Mouse (Mus musculus): ENCODE results near the gene Ide.

Ide gene

DNA sequence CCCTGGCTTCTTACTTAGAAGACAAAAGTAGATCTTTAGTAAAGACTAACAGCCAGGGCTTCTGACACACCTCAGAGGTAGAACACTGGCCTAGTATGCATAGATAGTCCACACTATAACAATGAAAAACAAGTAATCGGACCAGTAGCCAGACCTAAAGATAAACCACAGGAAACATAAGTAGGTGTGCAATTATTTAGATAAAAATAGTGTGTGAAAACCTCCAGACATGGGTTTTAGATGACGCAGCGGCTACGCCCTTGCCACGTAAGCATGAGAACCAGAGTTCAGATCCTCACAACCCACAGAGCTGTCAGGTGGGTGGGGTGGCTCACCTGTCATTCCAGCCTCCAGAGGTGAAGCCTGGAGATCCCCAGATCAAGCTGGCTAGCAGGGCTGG lies 4.3 kb downstream of the Ide start:
- no peak for DNase-seq (ENCODE audit: low read depth, low spot score)

DNA sequence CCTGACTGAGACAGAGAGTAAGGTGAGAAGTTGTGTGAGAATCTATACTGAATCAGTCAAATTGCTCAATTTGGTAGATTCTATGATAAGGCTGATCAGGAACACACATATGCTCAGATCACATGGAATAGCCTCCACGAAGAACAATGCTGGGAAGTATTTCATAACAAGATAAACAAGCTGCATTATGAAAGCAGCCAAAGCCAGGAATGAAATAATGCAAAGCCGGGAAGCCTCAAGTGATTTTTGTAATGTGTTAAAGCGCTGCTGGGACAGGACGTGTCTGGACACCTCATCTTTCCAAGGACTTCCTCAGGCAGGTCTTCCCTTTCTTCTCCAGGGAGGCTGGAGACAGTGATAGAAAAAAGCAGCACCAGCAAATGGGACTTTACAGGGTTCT lies 4.9 kb downstream of the Ide start:
- DNase-seq (ENCODE audit: low read depth, low spot score) = no peak

DNA sequence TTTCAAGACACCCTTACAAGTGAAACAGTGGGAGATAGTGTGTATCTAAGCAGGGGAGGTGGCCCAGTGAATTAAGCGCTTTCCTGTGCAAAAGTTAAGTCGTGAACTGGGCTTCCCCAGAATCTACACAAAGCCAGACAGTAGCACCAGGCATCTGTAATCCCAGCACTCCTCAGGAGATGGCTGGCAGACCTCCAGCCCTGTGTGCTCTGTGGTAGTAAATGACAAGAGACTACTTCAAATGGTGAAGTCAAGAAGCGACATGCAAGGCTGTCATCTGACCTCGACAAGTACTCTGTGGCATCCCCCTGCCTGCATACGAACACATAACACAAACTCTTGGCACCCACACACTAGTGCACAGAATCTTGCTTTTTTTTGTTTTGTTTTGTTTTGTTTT lies 10.4 kb downstream of the Ide start:
- no peak for DNase-seq (ENCODE audit: low read depth, low spot score)

DNA sequence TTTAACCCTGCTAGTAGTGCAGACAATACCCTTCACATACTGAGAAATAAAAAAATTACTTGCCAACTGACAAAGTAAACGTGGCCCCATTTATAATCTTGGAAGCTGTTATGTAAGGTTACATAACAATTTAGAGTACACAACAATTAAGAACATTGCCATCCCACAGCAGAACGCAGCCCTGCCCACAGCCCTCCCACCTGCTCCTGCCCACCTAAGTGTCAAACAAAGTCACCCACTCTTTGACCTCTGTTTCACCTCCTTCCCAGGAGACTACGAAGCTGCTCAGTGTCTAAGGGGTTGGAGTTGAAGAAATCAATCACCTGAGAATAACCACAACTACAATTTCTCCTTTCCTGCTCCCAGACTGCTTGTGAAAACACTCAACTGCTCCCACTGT lies 14.1 kb downstream of the Ide start:
- no peak for DNase-seq (ENCODE audit: low read depth, low spot score)

DNA sequence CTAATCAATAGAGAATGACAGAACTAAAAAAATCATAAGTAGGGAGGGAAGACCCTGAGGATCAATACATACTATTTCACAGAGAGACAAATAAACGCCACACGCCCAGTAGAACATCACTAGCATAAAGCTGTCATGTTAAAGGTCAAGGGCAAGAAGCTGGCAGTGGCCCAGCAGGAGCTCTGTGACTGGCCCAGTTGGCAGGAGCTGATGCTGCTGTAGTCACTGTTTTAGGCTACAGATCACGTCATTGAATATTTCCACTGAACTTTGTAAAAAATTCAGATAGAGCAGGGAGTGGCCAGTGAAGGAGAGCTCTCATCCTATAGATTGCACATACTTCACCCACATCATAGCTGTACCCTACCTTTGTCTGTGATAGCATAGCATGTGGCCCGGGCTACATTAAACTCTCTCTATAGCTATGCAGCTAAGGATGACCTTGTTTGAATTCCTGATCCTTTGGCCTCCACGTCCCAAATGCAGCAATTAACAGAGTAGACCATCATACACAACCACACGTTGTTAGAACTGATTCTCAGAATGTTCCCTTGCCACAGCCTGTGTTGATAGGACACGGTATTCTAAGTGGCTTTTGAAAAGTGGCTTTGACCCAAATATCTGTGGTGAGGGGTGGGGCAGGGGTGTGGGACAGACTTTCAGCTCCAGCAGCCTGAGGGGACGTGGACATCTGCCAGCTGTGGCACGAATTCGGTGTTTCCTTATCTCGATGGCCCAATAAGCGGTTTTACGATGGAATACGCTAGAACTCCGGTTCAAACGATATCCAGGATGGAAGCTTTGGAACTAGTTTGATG lies 16.6 kb downstream of the Ide start:
- no peak for DNase-seq (ENCODE audit: low read depth, low spot score)

DNA sequence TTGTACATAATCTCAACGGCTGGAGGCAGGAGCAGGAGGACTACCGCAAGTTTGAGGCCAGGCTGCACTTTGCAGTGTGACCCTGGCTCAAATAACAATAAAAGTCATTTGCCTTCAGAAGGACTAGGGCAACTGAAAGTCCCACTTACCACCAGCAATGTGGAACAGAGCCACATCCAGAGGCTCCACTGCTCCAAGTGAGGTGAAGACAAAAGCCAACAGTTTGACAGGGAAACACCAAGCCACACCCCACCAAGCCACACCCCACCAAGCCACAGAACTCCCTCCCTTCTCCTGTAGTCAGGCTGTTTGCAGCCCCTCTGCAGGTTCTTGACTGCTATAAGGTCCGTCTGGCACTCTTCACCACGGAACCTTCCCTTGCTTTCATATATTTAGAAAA lies 20.3 kb downstream of the Ide start:
- DNase-seq (ENCODE audit: low read depth, low spot score) = no peak

DNA sequence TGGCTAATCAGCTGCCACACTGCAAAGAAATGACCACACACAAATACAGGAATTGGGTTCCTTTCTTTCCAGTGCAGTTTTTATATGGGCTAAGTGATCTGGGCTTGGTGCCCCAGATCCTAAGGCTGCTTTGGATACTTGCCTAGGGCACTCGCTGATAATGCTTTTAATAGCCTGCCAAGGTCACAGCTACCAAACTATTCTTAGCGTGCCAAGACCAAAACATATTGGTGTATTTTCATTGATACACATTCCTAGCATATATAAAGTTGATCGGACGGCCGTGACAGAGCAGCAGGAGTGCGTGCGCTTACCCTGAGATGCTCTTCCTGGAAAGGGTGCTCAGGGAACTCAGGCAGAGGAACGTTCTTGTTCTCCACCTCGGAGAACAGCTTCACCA lies 22.6 kb downstream of the Ide start:
- no peak for DNase-seq (ENCODE audit: low read depth, low spot score)

DNA sequence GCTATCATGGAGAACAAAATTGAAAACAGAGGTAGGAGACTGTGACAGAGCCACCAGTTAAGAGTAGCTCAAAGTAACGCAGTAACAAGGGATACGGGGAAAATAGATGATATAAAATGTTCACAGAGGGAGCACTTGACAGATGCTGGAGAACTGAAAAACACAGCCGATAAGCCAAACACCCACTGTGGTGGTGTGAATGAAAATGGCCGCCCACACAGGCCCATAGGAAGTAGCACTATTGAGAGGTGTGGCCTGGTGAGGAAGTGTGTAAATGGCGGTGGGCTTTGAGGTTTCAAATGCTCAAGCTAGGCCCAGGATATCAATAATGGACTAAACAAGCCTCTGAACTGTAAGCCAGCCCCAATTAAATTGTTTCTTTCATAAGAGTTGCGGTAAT lies 26.2 kb downstream of the Ide start:
- no peak for DNase-seq (ENCODE audit: low read depth, low spot score)

DNA sequence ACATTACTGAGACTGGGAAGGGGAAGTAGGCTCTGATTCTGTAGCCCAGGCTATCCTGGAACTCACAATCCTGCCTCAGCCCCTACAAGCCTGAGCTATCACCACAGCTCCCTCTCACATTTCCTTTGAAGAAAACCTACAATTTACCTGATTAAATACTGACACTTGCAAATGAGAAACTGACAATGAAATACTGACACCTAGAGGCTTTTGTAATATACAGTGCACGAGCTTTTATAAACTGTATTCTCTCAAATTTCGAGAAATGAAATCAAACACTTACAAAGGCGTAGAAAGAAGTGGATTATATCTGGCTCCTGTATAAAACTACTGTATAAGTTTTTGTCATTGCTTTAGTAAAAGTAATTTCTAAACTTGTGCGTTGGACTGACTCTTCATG lies 27.5 kb downstream of the Ide start:
- no peak for DNase-seq (ENCODE audit: low read depth, low spot score)

DNA sequence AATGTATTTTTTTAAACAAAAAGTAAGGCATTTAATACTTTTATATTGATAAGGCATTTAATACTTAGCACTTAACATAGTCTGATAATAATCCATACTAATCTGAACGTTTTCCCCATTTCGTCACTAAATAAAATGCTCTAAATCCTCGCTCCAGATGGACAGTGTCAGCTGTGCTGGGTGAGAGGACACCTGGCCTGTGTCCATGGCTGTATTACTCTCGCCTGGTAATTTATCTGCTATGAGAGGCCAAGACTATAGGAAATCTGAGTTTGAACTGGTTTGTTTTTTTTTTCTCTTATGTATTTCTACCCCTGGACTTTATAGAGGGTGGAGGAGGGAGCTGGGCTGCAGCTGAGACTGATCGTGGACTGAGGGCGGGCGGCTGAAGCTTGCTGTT lies 28.7 kb downstream of the Ide start:
- no peak for DNase-seq (ENCODE audit: low read depth, low spot score)

DNA sequence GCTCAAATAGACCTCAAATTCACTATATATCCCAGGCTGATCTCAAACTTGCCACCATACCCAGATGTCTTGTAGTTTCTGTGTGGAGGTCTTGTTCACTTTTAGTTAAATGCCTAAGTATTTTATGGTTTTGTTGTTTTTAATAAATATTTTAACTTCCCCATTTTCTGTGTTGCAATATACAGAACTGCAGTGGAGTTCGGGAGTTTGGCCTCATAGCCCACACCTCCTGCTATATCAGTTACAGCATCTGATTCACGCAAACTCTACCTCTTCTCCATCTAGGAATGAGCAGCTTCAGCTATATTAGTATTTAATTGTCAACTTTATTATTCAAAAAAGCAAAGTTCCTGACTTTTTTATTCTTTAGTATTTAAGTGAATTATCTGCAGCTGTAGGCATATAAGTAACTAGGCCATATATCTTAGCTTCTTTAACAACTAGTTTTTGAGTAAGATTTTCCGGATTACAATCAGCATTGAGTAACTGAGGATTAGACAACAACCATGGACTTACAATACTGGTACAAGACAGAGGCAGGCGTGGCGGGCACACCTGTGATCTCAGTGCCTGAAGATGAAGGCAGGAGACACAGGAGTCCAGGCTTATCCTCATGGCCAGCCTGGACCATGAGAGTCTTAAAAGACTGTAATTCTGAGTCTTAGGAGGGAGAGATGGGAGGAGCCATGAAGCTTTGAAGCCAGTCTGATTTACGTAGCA lies 29.7 kb downstream of the Ide start:
- DNase-seq (ENCODE audit: low read depth, low spot score) = no peak

DNA sequence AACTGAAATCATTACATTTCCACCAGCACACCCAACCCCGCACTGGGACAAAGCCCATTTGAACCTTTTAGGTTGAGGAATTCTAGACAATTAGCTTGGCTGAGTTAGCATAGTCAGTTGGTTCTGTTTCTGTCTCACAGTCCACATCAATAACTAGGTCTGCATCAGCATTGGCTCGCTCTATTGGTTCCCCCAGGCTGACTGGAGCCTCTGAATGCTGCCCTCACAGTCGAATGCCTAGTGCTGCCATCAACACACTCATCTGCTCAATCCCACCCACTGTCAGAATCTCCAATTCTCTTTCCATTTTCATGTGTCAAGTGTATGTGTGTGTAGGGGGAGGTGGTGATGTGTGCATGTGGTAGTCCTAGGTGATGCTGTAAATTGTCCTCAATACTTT lies 31.5 kb downstream of the Ide start:
- DNase-seq (ENCODE audit: low read depth, low spot score) = no peak

DNA sequence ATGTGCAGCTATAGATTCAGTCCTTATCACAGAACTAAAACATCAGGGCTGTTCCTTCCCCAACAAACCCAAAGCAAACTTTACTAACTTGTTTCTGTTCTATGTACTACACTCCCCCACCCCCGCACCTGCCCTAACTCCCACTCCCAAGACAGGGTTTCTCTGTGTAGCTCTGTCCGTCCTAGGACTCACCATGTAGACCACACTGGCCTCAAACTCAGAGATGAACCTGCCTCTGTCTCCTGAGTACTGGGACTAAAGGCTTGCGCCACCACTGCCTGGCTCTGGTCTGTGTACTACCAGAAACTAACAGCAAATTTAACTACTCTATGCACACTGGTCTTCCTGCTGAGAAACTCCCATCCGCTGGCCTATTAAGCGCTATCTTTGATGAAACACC lies 32.8 kb downstream of the Ide start:
- DNase-seq (ENCODE audit: low read depth, low spot score) = no peak

DNA sequence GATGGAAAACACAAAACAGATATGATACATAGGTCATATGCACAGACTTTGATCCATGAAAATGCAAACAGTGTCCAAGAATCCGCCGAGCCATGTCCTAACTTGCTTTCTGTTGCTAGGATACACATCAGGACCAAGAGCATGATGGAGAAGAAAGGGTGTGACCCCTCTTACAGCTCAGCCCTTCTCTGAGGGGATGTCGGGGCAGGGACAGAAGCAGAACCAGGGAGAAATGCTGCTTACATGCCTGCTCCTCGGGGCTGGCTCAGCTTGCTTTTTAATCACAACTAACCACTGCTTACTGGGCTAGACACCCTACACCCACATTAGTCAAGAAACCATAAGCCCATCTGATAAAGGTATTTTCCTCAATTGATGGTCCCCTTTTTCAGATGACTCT lies 33.6 kb downstream of the Ide start:
- DNase-seq (ENCODE audit: low read depth, low spot score) = no peak

DNA sequence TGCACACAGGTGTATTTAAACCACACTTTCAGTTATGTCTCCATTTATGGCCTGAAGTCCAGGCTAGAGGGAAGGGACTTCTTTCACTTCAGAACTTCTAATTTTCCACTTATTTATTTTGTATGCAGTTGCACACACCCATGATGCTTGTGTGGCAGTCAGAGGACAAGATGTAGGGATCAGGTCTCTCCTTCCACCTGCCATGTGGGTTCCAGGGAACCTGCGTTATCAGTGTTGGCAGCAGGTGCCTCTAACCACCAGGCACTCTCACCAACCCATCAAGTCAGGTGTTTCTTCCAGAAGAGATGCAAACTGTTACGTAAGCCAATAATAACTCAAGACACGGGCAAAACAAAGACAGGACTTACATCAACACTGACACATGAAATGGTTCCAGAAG lies 35.9 kb downstream of the Ide start:
- no peak for DNase-seq (ENCODE audit: low read depth, low spot score)

DNA sequence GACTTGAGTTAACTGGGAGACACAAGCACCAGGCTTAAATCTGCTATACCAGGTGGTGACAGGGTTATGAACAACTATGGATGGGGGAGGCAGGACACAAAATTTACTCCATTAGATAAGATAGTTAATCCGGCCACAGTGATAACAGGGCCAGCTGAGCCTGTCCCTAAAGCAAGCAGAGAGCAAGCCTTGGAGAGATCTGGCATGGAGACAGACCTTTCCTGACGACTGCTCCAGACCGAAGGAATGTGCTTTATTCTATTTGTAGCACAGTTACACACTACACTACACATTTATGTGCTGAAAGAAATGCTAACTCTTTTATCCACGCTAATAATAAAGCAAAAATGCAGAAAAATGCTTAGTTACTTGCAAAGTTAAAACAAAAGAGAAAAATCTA lies 46.0 kb downstream of the Ide start:
- no peak for DNase-seq (ENCODE audit: low read depth, low spot score)

DNA sequence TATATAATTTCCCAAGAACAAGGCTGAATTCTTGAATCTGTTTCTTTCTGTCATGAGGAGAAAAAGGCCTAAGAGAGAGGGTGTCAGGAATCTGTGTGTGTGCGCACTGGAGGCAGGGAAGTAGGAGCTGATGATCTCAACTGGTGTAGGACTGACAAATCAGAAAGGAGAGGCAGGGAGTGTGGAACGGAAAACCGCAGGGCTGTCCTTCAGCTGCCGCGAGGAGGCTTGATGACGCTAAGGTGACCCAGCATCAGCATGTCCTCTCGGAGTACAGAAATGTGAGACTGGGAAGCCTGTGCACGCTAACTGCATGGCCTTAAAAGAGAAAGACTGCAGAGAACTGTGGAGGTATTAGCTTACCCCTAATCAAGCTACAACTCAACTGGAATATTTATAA lies 46.7 kb downstream of the Ide start:
- no peak for DNase-seq (ENCODE audit: low read depth, low spot score)

DNA sequence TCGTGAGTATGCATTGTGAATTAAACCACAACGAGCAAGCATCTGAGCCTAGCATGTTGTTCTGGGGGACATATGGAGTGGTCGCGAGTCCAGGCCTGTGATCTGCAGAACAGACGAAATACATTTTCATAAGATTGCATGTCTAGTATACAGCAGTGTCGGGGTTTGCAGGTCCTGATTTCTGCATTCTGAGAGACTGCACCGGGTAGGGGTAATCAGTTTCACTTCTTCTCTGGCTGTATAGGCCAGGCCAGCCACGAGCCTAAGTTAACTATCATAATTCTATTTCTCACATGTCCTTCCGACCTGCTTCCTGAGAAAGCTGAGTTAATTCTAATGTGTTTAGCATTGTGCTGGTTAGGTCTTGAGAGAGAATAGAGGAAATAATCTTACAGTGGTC lies 52.9 kb downstream of the Ide start:
- no peak for DNase-seq (ENCODE audit: low read depth, low spot score)

DNA sequence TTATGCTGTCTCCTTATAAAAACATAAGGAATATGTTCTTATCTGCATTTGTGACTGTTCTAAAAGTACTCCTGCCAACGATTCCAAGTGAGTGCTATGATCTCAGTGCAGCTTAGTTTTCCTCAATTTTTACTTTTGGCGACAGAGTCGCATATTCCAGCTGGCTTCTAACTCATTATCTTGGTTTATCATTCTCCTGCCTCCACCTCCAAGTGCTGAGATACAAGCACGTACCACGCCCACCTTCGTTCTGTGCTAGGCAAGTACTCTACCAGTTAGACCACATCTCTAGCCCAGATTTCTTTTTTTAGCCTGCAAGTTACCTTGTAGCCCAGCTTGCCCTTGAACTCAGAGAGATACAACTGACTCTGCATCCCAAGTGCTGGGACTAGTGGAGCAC lies 54.5 kb downstream of the Ide start:
- no peak for DNase-seq (ENCODE audit: low read depth, low spot score)

DNA sequence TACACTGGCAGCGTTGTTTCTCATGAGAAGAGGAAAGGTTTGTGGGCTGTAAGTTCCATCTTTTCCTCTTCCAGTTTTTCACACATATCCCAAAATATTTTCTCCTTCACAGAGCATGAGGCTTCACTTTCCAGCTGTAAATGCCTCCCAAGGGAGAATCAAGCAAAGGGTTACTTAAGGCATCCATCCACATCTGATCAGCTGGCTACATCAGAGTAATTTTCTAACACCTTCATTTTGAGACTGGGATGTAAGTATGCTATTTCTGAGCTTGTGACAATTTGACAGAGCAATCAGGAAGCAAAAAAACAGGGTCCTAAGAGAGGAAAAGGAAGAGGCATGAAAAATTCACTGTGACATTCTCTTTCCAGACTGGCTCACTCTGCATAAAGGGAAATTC lies 55.9 kb downstream of the Ide start:
- DNase-seq (ENCODE audit: low read depth, low spot score) = no peak

DNA sequence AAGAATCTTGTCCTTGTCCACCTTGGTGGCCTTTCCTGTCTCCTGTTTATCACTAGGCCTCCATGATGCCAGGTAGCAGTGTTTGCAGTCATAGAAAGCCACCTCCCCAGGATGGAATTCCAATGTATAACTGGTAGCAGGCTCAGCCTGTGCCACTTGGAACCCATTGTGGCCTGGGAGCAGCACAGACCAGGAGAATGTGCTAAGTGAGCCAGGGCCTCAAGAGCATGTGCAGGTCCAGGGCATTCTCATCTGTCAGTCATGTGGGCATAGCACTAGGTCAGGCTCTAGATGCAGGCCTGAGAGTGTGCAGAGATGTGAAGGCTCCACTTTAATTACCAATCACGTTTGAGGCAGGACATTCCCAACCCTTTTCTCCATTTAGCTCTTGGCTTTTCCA lies 58.5 kb downstream of the Ide start:
- DNase-seq (ENCODE audit: low read depth, low spot score) = no peak

DNA sequence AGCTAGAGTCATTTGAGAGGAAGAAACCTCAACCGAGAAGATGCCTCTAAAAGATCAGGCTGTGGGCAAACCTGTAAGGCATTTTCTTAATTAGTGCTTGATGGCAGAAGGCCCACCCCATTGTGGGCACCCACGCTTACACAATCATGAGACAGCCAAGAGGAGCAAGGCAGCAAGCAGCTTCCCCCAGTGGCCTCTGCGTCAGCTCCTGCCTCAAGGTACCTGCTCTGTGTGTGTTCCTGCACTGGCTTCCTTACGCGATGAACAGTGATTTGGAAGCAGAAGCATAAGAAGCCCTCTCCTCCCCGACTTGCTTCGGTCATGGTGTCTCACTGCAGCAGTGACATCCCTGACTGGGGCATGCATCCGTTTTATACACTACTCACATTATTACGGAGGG lies 62.1 kb downstream of the Ide start:
- no peak for DNase-seq (ENCODE audit: low read depth, low spot score)

DNA sequence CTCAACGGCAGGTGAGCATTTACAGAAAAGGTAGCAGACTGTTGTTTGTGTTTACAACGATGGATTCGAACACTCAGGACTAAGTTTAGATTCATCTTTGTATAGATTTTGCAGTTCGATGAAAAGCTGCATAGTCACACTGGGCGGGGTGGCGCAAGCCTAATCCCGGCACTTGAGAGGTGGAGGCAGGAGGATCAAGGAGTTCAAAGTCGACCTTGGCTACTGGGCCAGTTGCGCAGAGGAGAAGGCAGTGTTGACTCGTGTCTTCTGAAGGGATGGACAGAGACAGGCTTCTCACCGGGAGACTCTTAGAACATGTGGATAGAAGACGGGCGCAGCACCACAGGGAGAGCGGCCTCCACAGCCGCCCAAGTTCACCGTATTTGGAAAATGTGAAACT lies 68.5 kb downstream of the Ide start:
- no peak for DNase-seq (ENCODE audit: low read depth, low spot score)

Measured in c-Kit-negative CD71-positive TER-119-positive erythroid progenitor cells, embryonic 14.5 days (primary cell).